Mouse (Mus musculus) lung, postnatal 14 days (tissue): Measurements from ENCODE around the gene Zfp335.

Experiments used
- DNase-seq: peaks from one replicate; pipeline ENCODE4 v3.0.0; 2021

Zfp335 gene

DNA sequence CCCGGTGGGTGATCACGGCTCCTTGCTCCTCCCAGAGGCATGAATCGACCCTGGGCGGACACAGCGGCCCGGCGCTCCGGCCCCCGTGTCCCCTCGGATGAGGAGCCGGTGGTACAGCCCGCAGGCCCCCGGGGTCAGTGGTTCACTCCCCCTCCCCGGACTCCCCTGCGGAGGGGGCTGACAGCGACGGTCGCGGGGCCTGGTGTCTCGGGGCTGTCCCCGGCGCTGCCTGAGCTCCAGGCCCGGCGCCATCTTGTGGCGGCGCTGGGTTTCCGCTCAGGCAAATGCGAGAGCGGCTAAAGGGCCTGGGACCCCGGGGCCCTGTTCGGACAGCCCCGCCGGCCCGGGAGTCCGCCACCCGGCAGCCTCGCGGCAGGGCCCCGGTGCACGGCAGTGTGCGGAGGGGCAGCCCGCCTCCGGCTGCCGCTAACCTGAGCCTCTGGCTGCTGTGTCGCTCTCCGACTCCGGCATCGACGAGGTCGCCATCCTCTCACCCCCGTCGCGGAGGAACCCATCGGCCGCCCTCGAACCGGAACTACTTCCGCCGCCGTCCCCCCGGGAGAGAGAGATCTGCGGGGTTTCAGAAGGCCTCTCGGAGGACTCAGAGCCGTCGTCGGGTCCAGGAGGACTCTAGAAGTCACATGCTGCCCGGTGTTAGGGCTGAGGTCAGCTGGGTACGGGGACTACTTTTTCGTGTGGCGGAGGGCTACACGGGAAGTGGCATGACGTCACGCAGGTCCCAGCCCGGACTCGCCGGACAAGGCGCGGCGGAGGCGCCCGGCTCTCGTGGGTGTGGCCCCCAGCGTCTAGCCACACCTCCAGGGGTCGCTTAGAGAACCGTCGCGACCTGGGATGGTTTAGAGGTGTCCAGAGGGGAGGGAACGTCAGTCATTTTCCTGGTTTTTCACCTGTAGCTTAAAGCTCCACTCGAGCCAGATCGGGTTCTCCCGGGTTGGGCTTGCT, at the start of gene Zfp335:
TSS of gene Zfp335 (minus strand) at position 672 of the 963 bp plus-strand sequence.
- peak; percentile 93 for DNase-seq

DNA sequence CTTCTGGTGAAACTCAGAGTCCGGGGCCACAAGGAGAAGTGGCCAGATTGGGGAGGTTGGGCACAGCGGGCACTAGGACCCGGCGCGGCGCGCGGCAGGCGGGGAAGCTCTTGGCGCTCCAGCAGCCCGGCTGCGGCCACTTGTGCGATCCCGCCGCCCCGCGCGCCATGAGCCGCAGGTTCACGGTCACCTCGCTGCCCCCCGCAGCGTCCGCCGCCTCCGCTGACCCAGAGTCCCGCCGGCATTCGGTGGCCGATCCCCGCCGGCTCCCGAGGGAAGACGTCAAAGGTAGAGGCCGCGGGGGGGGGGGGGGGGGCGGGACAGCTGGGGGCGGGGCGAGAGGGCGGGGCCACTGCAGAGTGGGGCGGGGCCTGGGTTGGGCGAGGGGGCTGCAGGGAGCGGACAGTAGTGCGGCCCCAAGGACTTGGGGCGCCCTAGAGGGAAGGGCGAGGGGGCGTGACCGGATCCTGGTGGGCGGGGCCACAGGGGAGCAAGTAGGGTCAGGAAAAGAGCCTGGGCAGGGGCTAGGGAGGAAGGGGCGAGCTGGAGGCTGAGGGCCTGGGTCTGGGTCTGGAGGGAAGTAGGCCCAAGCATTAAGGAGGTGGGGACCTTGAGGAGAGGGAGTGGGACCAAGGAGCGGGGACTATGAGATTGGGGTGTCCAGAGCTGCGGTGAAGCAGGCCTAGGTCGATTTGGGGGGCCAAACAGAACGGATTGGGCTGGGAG, 49.3 kb upstream of the Zfp335 start, which contains the start of gene Slc12a5:
TSS of gene Slc12a5 (plus strand) at position 87 of the 726 bp plus-strand sequence.
- DNase-seq: peak; percentile 50

DNA sequence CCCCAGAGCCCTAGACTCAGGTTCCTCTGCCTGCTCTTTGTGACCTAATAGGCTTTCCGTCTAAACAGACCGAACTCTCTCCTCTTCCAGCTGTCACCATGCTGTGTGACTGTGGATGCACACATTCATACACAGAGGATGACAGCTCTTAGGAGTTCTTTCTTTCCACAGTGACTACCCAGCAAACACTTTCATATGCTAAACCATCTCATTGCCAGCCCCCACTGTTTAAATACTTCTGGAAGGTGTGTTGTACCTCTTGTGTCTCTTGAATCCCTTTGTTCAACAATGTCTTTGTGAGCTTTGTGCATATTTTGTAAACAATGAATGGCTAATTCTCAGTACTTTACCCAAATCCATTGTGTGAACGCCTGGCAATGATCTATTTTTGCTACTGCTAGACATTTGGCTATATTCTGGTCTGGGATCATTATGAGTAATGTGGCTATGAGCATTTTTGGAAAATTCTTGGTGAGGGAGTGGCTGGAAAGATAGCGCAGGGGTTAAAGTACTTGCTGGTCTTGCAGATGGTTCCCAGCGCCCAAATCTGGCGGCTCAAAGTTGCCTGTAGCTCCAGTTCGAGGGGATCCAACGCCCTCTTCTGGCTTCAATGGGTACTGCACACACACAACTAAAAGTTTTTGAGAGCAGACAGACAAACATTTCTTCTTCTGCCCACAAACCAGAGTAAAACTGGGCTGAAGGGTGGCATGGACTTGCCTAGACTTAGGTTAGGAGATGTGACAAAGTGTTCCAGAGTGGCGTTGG, 46.2 kb upstream of the Zfp335 start:
- no peak for DNase-seq

DNA sequence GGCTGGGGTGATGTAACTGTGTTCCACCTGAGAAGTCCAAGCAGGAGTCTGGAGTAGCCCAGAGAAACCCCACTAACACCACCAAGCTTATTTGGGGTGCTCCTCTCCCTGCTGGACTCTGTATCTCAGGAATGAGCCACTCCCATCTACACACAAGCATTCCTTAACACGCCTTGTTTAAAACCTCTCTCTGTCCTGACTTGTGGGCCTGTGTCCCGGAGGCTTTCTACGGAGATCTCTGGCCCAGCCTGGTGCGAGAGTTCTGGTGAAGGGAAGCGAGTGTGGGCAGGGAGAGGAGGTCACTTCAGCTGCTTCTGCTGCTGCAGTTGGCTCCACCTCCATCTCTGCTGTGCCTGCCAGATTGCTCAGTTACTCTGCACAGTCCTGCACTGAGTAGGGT, 44.6 kb upstream of the Zfp335 start:
- DNase-seq: no peak

DNA sequence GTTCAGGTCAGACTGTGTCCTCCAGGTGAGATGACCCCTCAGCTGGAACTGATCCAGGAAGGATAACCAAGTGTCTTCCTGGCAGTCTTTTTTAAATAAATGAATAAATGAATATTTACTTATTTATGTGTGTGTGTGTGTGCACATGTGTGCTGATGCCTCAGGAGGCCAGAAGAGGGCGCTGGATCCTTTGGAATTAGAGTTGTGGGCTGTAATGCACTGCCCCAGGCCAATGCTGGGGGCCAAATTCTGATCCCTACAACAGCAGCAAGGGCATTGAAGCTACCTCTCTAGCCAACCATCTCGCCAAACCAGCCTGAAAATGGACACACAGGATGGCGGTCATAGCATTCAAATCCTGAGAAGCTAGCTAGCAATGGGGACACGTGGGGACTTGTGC, 44.2 kb upstream of the Zfp335 start:
- DNase-seq: no peak

DNA sequence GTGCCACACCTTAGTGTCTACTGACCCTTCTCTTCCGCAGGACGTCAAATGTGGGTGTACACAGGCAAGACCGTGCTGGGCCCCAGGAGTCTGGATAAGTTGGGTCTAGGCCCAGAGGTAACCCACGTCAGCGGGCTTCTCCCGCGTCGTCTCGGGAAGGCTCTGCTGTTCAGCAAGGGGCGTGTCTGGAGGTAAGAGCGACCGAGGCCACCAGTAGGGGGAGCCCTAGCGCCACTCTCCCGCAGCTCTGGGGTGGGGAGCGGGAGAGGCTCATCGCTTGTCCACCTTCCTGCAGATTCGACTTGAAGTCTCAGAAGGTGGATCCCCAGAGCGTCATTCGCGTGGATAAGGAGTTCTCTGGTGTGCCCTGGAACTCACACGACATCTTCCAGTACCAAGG, 41.7 kb upstream of the Zfp335 start:
- DNase-seq: peak; percentile 86

DNA sequence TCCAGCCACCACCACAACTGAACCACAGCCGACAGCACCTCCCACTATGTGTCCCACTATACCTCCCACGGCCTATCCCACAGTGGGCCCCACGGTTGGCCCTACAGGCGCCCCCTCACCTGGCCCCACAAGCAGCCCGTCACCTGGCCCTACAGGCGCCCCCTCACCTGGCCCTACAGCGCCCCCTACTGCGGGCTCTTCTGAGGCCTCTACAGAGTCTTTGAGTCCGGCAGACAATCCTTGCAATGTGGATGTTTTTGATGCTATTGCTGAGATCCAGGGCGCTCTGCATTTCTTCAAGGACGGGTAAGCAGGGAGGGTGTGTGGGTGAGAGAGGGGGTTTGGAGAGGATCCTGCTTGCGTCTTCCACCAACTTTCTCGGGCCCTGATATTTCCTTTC, 40.9 kb upstream of the Zfp335 start:
- DNase-seq: no peak

DNA sequence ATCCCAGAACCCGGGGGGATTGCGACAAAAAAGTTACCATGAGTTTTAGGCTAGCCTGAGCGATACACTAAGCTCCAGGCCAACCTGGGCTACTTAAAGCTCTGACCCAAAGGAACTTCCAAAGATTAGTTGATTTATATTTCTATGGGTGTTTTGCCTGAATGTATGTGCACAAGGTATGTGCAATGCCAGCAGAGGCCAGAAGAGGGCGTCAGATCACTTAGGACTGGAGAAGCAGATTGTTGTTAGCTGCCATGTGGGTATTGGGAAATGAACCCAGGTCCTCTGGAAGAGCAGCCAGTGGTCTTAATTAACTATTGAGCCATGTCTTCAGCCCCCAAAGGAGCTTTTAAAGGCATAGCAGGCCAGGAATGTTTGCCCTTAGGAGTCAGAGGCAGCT, 40.2 kb upstream of the Zfp335 start:
- no peak for DNase-seq

DNA sequence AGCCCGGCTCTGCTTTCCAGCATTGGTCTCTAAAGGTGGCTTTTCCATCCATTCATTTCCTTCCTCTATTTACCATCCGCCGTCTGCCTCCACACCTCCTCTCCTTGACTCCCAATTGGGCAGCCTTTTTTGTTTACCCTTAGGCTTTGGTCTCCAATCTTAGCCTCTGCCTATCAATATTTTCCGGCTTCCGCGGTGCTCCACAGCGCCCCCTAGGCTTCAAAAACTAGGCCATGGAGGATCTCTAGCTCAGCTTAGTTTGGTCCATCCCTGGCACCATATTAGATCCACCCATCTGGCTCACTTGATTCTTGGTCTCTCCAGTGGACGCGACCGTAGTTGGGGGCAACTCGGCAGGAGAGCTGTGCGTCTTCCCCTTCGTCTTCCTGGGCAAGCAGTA, 38.9 kb upstream of the Zfp335 start:
- DNase-seq: no peak

DNA sequence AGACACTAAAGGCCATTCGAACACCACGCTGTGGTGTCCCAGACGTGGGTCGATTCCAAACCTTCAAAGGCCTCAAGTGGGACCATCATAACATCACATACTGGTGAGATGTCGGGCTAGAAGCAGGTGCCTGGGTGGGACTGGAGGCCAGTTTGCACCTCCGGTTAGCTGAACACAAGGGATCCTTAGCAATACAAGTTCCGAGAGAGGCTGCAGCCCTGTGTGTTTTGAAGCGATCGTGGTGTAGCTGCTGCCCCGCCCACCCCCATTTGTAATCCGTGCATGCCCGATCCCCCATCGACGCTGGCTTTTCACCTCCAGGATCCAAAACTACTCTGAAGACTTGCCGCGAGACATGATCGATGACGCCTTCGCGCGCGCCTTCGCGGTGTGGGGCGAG, 37.4 kb upstream of the Zfp335 start:
- no peak for DNase-seq

DNA sequence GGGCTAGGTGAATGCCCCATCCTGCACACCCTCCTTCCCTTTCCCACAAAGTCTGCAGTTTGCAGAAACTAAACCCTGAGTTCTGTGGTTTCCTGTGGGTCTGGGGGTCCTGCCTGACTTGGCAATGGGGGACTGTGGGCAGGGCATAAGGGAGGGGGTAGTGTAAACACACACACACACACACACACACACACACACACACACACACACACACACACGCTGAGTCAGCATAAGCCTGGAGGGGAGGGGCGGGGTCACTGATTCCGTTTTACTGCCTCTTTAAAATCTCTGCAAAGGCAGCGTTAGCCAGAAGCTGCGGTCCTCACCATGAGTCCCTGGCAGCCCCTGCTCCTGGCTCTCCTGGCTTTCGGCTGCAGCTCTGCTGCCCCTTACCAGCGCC, 36.4 kb upstream of the Zfp335 start:
- no peak for DNase-seq

DNA sequence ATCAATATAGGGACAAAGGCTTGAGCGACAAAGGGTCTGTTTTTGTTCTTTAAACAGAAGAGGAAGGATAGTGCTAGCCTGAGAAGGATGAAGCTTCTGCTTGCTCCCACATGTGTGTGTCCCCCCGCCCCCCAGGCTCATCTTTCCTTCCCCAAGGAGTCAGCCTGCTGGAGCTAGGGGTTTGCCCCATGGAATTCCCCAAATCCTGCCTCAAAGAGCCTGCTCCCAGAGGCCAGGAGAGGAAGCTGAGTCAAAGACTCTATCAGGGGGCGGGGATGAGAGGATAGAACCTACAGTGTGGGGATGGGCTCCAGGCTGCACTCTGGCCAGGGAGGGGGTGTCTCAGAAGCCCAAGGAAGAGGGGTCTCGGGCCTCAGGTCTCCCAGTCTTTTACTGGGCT, 35.9 kb upstream of the Zfp335 start:
- no peak for DNase-seq

DNA sequence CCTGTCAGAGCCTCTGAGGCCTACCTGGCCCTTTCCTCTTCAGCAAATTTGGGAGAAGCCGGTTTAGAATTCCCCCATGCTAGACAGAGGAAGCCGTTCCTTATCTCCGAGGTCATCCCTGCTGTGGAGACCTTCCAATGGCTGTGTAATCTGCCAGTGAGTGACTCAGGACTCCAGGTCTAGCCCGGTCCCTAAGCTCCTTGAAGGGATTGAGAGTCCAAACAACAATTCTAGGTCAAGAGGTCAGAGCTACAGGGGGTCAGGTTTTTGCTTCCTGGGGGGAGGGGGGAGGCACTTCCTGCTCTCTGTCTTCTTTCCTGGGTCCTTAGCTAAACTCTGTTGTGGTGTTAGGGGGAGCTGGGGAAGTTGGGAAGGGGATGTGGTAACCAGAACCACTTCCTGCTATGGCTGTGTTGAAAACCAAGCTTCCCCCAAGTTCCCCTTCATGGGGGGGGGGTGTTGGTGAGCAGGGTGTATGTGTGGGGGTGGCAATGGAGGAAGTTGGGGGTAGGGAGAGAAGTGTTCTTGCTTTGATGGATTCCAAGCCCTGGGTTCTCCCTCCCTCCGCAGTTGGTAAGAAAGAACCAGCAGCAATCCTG, 31.2 kb upstream of the Zfp335 start:
- peak; percentile 21 for DNase-seq

DNA sequence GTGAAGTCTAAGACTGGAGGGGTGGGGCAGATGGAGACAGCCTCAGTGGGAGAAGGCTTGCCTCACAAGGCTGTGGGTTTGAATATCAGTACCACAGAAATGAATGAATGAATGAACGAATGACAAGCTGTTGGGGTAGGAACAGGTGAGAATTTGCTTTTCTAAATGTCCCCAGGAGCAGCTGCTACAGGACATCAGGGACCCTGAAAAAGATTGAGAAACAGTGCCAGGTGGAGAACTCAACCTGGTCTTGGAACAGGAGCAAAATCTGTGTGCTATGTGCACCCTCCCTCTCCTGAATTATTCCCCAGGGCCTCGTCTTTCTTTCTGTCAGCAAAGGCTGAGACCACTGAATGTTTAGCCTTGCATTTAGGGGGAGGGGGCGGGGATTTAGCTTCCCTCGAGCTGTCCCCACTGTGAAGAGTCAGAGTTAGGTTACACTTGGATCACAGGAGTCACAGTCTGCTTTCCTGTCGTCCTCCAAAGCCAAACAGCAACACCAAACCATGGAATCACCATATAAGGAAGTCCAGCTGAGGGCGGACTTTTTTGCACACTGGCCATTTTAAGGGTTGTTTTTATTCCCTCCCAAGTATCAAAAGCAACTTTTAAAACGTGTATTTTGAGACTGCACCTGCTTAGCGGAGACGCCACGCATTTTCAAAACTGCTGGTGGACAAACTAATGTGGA, 28.7 kb upstream of the Zfp335 start, which contains the start of gene Mmp9:
TSS of gene Mmp9 (plus strand) at position 641 of the 691 bp plus-strand sequence.
- DNase-seq: no peak

DNA sequence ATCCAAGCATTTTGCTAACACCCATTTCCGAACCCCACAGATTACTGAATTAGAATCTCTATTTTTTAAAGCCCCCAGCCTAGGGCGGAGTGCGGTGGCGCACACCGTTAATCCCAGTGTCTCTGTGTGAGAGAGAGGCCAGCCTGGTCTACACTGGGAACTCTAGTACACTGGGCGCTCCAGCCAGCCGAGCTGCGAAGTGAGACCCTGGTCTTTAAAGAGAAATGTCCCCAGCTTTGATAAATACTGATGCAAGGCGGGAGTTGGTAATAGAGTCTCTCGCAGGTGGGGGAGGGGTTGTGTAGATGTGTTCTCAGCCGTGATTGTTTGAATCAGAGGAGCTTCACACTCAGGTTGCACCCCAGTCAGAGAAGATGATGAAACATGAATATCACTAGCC, 27.5 kb upstream of the Zfp335 start:
- no peak for DNase-seq

DNA sequence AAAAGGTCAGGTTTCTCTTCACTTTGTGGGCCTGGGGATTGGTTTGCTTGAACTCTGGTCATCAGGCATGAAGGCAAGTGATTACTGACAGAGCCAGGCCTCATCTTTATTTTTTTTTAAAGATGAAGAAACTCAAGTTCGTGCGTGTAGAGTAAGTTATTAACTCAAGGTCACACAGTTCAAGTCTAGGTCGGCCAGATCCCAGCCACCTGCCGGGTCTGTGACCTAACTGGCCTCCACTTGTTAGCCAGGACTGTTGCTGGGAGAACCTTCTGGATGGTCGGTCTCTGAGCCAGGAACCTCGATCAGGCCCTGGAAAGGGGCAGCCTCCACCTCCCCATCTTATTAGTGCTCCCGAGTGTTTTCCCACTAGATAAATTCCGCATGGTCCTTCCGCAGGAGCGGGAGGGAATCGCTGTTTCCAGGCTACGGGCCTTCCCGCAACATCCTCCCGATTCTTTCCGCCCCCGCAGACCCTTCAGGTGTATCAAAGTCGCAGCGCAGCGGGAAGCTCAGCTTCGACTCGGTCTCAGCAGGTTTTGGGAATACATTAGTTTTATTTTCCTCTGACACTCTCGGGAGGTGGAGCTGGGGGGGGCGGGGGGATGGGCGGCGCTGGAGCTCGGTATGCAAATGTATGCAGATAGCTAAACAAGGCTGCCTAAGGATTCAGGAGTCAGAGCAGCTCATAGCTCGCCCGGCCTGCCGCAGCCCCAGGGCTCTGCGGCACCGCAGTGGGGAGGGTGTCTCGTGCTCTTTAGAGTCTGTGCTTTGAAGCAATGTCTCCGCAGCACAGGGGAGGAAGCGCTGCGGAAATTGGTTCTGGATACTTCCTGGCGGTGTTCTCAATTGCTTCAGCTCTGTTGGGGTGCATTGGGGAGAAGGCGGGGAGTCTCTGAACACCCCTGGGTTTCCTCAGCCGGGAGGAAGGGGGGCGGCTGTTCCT, 26.9 kb upstream of the Zfp335 start:
- peak; percentile 19 for DNase-seq

DNA sequence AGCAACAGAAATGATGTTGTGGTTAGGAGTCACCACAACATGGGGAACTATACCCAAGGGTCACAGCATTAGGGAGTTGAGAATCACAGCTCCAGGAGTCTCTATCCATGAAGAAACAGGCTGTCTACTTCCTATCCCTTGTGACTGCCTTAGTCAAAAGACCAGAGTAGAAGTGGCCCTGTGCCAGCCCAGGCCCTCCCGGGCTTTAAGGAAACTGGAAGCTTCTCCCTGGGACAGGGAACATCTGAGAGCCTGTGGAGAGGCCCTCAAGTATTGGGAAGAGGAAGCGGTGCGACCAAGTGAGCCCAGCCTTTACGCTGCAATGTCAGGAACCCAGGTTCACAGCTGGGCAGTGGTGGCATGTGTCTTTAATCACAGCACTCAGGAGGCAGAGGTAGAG, 24.4 kb upstream of the Zfp335 start:
- DNase-seq: peak; percentile 26

DNA sequence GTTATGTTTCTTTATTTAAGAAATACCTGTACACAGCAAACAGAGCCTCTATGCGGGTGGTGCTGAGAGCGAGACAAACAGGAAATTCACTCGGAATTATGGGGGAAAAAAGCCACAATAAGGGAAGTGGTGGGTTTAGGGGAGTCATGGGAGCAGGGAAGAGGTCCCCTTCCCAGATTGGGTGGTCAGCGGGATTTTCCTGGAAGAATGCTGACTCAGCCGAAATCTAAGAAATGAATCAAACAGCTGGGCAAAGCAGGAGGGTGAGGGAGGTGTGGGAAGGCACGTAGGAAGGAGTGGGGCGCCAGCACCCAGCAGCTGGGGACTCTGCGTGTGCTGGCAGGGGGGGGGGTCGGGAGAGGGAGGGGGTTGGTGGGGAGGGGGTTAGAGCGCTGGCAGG, 22.0 kb upstream of the Zfp335 start:
- no peak for DNase-seq

DNA sequence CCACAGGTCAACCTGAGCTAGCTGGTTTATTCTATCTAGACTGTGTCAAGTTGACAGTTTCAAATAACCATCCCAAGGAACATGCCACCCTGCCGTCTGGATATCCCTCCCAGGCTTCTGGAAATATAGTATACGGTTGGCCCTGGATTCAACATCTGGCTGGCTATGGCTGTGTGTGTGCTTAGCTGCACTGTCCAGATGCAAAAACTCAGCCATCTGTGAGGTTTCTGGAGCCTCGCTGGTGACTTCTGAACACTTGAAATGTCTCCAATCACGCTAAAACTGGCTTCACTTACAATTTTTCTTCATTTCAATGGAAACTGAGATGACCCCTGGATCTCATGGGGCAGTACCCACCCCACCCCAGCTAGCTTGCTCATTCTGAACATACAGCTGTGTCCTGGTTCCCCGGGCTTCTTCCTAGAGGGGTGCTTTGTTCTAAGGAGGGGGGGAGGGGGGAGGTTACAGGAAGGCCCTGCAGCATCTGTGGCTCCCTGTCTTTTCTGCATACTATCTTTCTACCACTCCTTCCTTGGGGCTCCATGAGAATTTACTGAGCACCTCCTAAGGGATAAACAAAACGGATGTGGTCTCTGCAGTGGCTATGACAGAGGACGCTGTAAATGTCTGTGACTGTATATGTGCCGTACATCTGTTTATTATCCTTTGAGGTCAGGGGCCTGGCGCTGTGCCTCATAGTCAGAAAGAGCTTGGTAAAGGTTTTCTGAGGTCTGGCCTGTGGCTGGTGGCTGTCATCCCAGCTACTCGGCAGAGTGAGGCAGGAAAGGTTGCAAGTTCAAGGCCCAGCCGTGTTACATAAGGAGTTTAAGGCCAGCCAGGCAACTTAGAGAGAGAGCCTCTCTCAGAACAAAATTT, 19.4 kb upstream of the Zfp335 start:
- no peak for DNase-seq
